Mouse (Mus musculus) hindlimb bud, embryonic 11.5 days (tissue): Measurements from ENCODE around the gene Polr2e.

Source experiments
- DNase-seq: peaks from one replicate; pipeline ENCODE4 v3.0.0-alpha.2; 2012; ENCODE audit warnings: low read depth, low spot score; ENCODE audit errors: extremely low spot score

Polr2e gene

DNA sequence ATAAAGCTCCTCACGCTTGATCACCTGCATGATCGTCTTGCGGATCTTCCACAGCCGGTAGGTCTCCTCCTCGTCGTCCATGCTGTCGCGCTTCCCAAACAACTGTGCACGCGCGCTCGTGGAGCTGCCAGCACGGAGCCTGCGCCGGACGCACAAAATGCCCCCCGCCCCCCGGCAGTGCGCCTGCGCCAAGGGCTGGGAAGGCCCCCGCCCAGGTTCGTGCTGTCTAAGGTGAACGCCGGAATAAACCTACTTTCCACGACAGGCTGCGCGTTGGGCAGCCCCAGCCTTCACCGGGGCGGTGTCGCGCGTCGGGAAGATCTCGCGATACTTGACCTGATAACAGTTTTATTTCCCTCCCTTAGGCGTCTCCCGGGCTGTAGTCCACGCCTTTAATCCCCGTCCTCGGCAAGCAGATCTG lies at the start of gene Polr2e:
Polr2e (minus strand) TSS at position 237 of the 421 bp plus-strand sequence.
- DNase-seq = peak; percentile 90

DNA sequence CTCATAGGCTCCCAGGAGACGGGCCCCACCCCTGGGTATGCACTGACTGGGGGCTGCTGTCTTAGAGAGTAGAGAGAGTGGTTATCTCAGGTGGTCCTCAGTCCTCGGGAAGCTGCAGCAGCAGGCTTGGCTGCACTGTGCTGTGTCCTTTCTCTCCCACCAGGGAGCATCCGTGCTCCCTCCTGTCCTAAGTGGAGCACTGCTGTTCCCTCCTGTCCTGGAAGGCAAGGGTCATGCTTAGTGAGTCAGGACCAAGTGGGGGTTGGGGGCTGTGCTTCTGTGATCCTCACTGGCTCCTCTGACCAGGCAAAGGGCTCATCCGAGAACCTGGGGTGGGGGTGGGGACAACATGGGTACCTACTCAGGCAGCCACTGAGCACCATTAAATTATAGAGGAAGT lies 49.6 kb upstream of the Polr2e start:
- DNase-seq = no peak

DNA sequence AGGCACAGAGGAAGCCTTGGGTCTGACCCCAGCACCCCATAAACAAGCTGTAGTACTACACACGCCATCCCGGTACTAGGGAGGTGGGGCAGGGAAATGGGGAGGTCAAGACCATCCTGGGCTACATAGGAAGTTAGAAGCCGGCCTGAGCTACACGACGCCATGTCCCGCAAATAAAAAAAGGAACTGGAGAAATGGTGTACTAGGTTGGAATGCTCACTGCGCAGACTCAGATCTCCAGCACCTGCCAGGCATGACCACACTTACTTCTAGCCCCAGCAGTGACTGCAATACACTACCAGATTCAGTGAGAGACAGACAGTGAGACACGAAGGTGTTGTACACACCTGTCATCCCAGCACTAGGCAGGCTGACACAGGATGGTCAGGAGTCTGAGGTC lies 47.9 kb upstream of the Polr2e start:
- no peak for DNase-seq

DNA sequence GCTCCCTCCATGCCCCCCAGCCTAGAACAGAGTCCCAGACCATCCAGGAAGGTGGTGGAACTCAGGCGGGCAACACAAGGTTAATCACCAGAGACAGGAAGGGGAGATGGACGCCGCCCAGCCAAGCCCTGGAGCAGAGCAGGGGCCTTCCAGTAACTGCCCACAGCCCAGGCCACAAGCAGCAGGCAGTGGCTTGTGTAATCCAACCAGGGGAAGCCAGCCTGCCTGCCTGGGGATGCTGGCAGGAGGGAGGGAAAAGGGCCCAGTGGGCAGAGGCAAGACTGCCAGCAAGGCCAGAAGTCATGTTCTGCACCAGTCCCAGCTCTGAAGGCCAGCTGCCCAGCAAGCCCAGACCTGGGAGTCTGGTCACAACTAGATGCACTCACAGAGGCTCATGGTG lies 47.3 kb upstream of the Polr2e start:
- no peak for DNase-seq

DNA sequence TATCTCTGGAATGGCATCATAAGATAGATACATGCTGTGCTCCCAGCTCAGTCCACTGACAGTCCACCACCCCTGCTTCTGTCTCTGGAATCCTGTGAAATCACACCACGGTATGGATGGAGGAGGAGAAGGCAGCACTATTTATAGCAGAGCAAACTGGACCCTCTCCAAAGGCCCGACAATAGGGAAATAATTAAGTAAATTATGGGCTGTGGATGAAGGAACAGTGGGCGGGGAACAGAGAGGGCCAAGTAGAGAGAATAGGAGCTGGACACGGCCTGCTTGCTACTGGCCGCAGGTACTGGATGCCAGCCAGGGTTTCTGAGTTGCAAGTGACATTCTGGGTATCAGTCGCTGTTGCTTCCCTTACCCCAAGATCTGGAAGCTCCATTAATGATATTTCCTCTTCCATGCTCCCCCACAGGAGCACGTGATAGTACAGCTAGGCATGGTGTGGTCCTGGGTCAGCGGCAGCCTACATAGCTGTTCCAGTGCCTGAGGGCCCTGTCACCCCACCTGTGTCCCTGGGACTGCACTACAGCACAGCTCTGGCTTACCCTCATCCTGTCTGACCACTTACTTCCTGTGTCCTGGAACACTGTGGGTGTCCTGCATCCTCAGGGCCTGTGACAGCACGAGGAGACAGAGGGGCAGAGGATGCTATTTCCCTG lies 45.4 kb upstream of the Polr2e start:
- no peak for DNase-seq

DNA sequence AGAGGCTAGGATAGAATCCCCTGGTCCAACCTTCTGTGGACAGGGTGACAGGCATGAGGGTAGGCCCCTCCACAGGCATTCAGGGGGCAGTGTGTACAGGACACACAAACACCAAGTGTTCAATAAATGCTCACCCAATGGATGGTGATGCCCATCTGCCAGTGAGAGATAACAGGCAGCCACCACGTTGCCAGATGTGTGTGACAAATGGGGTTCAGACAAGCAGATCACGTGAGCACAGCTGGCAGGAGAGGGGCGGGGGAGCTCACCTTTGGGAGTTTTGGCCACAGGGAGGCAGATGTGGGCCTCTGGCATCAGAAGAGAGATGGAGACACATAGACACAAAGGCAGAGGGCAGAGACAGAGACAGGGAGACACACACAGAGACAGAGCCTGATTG lies 41.5 kb upstream of the Polr2e start:
- DNase-seq = no peak

DNA sequence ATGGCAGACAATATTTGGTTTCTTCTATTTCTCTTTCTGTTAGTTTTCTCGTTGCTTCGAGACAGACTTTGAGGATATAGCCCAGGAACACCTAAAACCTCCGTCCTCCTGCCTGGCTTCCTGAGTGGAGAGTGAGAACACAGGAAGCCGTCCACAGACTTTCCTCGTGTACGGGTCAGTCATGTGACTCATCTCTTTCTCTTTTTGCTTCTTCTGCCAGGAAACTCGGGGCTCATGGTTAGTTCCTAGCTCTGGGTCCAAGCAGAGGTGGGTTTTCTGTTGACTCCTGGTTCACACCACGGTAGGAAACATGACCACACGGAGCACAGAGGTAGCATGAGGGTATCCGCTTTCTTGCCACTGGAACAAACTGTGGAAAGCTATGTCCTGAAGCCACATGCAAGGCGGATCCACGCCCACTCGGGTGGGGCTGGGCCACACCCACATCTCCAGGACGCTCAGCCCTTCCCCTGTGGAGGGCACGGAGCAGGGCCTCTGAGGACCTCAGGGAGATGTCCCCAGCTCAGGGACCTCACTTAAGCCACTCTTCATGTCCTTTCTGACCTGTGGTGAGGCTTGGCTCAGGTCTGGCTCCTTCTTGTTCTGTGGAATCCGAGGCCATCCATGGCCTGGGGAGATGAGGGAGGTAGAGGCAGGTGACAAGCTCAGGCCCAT lies 40.9 kb upstream of the Polr2e start:
- no peak for DNase-seq

DNA sequence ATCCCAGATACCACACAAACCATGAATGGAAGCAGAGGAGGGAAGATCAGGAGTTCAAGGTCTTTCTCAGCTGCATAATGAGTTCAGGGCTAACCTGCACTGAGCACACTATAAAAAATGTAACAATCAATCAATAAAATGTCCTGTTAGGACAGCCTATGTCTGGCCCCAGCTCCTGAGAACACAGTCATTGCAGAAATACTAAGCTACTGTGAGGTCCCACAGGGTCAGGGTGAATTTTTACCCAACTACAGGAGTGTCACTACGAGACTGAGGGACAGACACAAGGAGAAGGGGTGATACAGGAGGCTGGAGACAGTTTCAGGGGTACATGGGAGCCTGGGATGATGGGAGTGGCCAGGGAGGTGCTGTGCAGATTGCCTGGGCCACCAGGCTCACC lies 38.8 kb upstream of the Polr2e start:
- DNase-seq = no peak

DNA sequence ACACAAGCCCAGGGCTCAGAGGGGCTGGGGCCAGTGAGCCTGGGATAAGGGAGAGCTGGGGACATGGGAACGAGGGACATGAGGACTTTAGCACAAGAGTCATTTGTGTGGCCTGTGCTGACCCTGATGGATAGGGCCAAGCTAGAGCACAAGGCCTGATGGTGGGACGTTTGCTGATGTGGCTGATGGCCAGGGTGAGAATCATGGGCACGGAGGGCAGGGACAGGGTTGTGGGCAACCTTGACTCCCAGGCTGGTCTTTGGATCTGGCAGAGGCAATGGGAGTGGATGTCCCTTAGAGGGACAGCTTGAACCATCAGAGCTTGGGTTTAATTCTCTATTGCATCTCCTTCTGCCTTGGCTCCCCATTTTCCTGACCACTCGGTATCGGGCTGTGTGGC lies 37.7 kb upstream of the Polr2e start:
- no peak for DNase-seq

DNA sequence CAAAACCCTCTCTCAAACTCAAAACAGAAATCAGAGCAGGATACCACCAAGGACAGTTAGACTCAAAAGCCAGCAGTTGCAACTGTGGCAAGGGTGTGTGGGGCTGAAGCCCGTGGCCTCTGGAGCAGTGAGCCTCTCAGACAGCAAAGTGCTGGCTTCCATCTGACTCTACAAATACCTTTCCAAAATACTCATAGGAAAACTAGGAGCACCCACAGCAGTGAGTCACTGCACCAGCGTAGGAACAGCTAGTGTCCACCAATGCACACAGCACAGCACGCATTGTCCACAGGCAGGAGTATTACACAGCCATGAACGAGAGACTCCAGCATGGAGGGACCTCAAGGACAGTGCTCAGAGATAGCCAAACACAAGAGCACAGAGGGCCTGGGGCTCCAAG lies 36.8 kb upstream of the Polr2e start:
- no peak for DNase-seq

DNA sequence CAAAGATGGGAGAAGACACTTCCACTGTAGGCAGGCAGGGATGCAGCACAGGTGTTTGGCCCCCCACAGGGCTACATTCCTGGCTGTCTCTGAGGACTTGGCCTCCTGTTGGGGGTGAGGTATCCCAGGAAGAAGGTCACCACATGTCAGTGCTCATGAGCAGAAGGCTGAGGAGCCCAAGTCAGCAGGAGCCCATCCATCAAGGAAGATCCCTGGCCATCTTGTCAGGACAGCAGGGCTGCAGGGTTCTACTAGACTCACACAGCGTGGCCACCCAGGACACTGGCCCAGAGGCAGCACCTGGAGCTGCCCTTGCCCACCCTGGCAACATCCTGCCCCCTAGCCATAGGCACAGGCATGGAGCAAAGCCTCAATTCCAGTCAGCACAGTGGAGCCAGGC lies 36.3 kb upstream of the Polr2e start:
- DNase-seq = no peak

DNA sequence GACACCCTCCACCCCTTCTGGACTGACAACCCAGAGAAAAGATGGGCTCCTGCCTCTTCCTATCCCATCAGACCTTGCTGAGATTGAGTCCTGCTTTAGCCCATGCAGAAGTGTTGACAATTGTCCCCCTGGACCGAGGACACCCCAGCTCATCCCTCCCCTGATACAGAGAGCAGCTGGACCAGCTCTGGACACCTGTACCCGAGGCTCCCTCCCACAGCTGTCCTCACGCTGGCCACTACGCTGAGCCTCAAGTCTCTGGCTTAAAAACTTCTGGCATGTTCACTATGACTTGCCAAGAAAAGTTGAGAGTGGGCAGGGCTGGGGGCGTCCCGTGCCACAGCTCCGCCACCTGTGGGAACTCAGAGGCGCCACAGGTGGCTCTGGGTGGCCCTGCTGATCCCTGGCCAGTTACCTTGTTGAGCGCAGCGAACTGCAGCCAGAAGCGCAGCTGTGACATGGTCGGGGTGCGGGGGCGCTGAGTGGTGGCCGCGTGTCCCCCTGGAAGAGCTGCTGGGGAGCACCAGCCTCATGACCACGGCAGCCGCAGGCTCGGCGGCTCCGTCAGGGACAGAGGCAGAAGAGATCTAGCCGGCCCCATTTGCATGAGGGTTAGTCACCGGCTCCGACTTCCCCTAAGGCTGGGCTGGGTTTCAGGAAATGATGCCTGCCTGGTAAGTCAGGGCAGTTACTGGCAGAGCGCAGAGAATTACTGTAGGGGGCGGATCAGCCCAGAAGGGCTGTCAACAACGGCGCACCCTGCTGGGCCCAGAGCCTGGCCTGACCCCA lies 35.4 kb upstream of the Polr2e start:
- DNase-seq = no peak

DNA sequence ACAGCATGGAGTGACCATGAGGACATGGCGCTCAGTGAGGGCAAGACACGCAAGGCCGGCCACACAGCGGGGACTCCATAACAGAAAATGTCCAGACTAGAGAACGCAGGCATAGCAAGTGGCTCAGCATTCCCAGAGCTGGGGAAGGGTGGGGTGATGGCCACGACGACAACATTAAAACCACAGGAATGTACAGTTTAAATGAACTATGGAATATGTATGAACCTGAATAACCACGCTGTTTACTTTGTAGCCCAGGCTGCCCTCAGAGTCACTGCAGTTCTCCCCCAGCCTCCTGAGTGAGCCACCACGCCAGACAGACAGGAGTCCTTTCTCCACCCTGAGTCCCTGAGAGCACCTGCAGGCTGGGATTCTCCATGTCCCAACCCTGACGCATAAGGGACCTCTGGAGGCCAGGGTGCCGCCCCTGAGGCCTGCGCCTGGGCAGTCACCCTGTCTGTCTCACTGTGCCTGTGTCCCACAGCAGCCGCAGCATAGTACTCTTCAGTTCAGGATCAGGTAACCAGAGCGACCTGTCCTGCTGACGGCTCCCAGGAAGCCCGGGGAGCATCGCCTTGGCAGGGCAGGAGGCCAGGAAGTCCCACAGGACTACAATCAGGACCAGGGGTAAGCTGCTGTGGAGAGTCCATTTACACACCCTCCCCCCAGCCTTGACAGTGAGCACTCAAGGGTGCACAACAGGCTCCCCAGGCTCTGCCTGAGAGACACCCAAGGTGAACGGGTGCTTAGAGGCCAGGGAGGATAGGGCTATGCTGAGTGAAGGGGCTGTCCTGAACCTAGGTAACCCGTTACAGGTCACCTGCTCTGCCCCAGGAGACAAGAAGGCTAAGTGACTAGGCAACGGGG lies 33.3 kb upstream of the Polr2e start:
- no peak for DNase-seq

DNA sequence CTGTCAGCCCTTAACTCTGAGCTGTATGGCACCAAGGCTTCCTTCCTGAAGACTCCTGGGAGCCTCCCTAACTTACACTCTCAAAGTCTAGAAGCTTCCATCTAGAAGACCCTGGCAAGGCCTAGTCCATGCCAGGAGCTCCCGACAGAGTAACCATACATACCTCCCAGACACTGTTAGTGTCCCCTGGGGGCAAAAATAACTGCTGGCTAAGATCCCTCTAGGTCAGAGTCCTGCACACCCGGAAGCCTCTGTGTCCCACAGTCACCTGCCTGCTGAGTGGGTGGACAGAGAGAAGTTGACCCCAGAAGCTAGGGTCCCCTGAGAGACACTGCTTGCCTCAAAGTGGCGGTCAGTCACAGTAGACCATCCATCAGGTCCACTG lies 31.9 kb upstream of the Polr2e start:
- DNase-seq = no peak

DNA sequence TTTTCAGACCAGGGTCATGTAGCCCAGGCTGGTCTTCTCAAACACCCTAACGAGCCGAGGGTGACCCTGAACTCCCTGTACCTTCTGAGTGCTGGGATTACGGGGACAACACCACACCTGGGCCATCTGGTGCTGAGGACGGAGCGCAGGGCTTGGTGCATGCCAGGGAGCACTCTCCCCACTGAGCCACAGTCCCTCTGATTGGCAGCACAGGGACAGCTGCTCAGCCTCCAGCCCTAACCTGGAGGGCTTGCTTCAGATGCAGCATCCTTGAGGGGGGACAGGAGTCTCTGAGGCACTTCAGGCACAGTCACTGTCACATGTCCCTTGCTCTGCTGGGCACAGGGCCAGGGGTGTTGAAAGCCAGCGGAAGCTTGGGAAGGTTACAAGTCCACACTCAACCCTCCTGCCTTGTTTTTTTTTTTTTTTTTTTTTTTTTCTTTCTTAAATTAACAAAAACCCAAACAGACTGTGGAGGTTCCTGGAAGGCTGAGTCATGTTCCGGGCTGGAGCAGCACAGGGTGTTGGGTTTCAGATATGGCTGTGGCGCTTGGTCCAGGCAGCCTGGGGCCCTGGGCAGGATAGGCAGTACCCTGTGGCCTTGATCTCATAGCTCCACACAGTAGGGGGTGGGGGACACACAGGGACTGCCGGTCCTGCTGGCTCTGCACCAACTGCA lies 31.4 kb upstream of the Polr2e start:
- no peak for DNase-seq

DNA sequence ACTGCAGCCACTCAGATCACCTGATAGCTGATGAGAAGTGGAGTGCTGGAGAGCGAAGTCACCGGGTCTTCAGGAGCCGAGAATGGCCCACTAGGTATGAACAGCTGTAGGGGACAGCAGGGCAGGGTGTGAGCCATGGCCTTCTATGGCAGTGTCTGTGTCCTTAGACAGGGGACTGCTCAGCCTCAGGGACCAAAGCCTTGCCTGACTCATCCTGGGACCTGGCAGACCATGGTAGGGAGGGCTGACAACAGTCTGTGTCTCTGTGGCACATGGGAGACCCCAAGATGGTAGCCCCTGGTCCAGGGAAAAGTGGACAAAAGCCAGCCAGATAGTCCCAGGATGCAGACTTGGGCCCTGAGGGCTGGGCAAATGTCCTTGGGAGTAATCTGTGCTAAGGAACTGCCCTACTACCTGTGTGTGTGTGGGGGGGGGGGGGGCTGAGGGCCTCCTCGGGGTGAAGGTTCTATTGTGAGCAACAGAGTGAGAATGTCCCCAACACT lies 30.4 kb upstream of the Polr2e start:
- DNase-seq = no peak

DNA sequence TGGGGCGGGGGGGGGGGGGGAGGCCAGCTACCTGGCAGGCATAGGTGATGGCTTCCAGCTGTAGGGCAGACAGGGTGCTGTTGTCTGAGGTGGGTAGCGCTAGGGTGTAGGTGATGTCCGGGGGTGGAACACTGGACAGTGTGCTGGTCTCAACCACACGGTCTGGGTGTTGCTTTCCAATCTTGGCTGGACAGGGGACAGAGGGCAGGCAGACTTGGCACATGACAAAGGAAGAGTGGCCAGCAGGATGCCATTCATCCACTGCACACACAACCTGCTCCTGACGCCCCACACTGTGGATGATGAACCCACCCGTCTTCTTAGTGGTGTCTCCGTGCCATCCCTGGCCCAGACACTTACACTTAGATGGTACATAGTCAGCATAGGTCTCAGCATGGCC lies 29.7 kb upstream of the Polr2e start:
- no peak for DNase-seq

DNA sequence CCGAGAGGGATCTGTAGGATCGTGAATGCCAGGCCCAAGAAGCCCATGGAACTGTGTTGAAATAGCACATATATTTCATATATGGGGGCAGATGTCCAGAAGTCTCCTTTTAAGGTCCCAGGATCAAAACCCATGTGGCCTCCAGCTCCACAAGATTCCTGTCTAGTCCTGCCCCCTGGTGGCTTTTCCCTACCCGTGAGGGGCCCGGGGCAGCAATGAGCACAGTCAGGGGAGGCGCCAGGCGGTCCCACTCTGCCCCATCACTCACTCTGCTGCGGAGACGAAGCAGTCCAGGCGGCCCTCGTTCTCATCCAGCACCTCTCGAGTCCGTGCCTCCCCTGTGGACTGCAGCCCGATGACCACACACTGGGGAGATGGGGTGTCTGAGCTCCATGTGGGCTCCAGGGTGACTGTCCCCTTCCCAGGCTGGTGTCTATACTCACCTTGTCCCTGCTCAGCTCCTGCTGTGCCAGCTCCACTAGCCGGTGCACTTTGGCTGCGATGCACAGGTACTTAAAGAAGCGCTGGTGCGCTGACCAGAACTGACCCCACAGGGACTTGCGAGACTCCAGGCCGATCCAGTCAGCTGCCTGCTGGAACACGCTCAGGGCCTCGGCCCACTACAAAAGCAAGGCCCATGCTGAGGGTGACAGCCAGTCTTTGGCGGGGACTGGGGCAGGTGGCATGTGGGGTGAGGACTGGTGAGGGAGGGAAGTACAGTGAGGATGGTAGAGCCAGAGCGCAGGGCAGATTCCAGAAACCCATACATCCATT lies 24.5 kb upstream of the Polr2e start:
- no peak for DNase-seq

DNA sequence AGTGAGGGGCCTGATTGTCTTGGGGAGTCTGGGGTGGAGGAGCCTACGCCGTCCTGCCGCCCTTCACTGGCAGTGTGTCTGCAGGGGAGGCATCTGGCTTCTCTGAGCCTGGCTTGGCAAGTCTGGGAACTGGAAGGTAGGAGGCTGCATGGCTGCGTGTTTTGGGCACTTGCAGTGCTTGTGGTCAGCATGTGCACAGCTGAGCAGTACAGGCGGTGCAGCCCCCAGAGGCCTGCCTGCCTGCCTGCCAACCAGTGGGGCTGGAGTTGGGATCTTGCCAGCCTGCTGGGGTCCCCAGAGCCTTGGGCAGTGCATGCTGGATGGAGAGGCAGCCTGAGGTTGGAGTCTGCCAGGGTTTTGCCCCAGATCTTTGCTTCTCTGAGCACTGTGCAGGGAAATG lies 23.5 kb upstream of the Polr2e start:
- no peak for DNase-seq
